Mouse (Mus musculus): ENCODE data around the gene Btbd9.

- TF ChIP-seq CTCF (IDR thresholded peaks at IDR 0.05; ENCODE audit: borderline replicate concordance, insufficient read depth, low read length) (no peak), POLR2A (IDR thresholded peaks at IDR 0.05; ENCODE audit: low read depth, low read length) (no peak)
Observed at GRCm38 (mm10) chr17:30210262-30210661, 366.0 kb downstream of the Btbd9 start.
